ENCODE assay signal across 8 mouse cellular contexts in the genomic region with DNA sequence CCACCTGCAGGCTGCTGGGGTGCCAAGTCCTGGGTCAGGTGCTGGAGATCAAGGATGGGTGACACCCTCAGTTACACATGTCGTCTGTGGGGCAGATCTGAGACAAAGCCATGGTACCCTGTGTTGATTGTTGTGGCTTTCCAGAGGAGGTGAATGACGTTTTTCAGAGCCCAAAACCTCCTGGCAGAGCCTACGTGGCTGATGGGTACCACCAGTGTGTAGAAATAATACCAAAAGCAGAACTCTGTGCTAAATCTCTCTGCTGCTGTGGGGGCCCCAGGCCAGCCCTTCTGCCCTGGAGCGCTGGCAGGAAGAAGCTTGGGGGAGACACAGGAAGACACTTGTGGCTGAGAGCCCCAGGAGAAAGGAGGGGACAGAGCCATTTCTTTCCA.
A peak's percentile ranks its signal among the peaks of the same experiment; 100 is the strongest.
DNase-seq lines count a peak whose midpoint lies in the region; ATAC-seq and TF ChIP-seq lines count a peak whose summit lies in the region.

No protein-coding gene starts in this region.

- no peak overlapping the region for H3K4me2 ChIP-seq in lung, embryonic 14.5 days
- H3K4me2 ChIP-seq in limb, embryonic 12.5 days, result peak overlapping the region; percentile 2; the same call in 1 of the 2 replicates
- no peak overlapping the region for H3K4me2 ChIP-seq in neural tube, embryonic 15.5 days

- no peak overlapping the region for H3K9ac ChIP-seq in lung, embryonic 14.5 days
- H3K9ac ChIP-seq in limb, embryonic 12.5 days (replicated peaks), result peak overlapping the region; percentile 27; the same call in 1 of the 2 replicates
- H3K9ac ChIP-seq in neural tube, embryonic 15.5 days (replicated peaks), result no peak overlapping the region

- no peak for DNase-seq in lung, embryonic 14.5 days
- DNase-seq in lung, postnatal 4 days, result no peak
- DNase-seq in forebrain, embryonic 10.5 days (ENCODE audit: extremely low spot score, low spot score), result no peak
- DNase-seq in kidney, adult 8-10 months, result no peak
- no peak for DNase-seq in left cerebral cortex, postnatal 4 days

- H3K36me3 ChIP-seq in lung, embryonic 14.5 days (ENCODE audit: insufficient read depth), result no peaks in the 10 kb centered on the region
- H3K36me3 ChIP-seq in forebrain, embryonic 10.5 days (replicated peaks), result no peaks in the 10 kb centered on the region
- H3K36me3 ChIP-seq in limb, embryonic 12.5 days, result no peaks in the 10 kb centered on the region
- H3K36me3 ChIP-seq in neural tube, embryonic 15.5 days, result no peaks in the 10 kb centered on the region

- peak overlapping the region; percentile 81 for H3K27ac ChIP-seq in lung, embryonic 14.5 days (ENCODE audit: low read depth)
- H3K27ac ChIP-seq in forebrain, embryonic 10.5 days, result peak overlapping the region; percentile 80
- peak overlapping the region; percentile 98 for H3K27ac ChIP-seq in limb, embryonic 12.5 days
- H3K27ac ChIP-seq in neural tube, embryonic 15.5 days (replicated peaks), result peak overlapping the region; percentile 79

- intact Hi-C loops in left cerebral cortex, postnatal 4 days (cut with DNase I), result no loop called here

- no peak overlapping the region for H3K4me3 ChIP-seq in lung, embryonic 14.5 days (ENCODE audit: low read depth, low read length)
- H3K4me3 ChIP-seq in forebrain, embryonic 10.5 days, result no peak overlapping the region
- H3K4me3 ChIP-seq in limb, embryonic 12.5 days (replicated peaks), result no peak overlapping the region
- H3K4me3 ChIP-seq in neural tube, embryonic 15.5 days (replicated peaks), result no peak overlapping the region

- 63% methylated on average over 4 of the region's 4 CpGs for WGBS in lung, embryonic 14.5 days
- WGBS in forebrain, embryonic 10.5 days, result 66% methylated on average over 4 of the region's 4 CpGs
- 61% methylated on average over 4 of the region's 4 CpGs for WGBS in limb, embryonic 12.5 days
- WGBS in neural tube, embryonic 15.5 days, result 20% methylated on average over 4 of the region's 4 CpGs

- peaks cover 10% of the 10 kb centered on the region for H3K4me1 ChIP-seq in lung, embryonic 14.5 days (ENCODE audit: insufficient read depth)
- H3K4me1 ChIP-seq in forebrain, embryonic 10.5 days, result peaks cover 54% of the 10 kb centered on the region
- peaks cover 55% of the 10 kb centered on the region for H3K4me1 ChIP-seq in limb, embryonic 12.5 days (replicated peaks)
- peaks cover 26% of the 10 kb centered on the region for H3K4me1 ChIP-seq in neural tube, embryonic 15.5 days

- no peaks in the 10 kb centered on the region for H3K27me3 ChIP-seq in lung, embryonic 14.5 days (ENCODE audit: insufficient read depth, low read length)
- H3K27me3 ChIP-seq in forebrain, embryonic 10.5 days (ENCODE audit: poor library complexity, severe bottlenecking), result no peaks in the 10 kb centered on the region
- H3K27me3 ChIP-seq in limb, embryonic 12.5 days, result no peaks in the 10 kb centered on the region
- no peaks in the 10 kb centered on the region for H3K27me3 ChIP-seq in neural tube, embryonic 15.5 days (replicated peaks)

- H3K9me3 ChIP-seq in lung, embryonic 14.5 days (ENCODE audit: low read depth, low read length), result no peaks in the 10 kb centered on the region
- no peaks in the 10 kb centered on the region for H3K9me3 ChIP-seq in forebrain, embryonic 10.5 days
- H3K9me3 ChIP-seq in limb, embryonic 12.5 days, result no peaks in the 10 kb centered on the region
- no peaks in the 10 kb centered on the region for H3K9me3 ChIP-seq in neural tube, embryonic 15.5 days (replicated peaks)

- TF ChIP-seq CTCF in lung, embryonic 14.5 days (IDR thresholded peaks at IDR 0.05; ENCODE audit: low read depth), result no peak

- no peak for ATAC-seq in lung, embryonic 14.5 days (ENCODE audit: insufficient read depth)
- ATAC-seq in limb, embryonic 12.5 days (ENCODE audit: insufficient number of reproducible peaks, insufficient read depth, low FRiP score, low TSS enrichment, low read depth), result no peak
- ATAC-seq in neural tube, embryonic 15.5 days (ENCODE audit: low FRiP score), result peak; percentile 6; the same call in 1 of the 2 replicates
- no peak for ATAC-seq in erythroblast, adult 5-6 weeks (replicated peaks; ENCODE audit: low FRiP score, poor library complexity, severe bottlenecking)
